Mouse (Mus musculus) kidney, postnatal 14 days (tissue): ENCODE results near the gene Glb1l.

Source experiments
- DNase-seq: peaks from one replicate; pipeline ENCODE4 v3.0.0; 2022; ENCODE audit warnings: mixed read lengths

The Glb1l gene

DNA sequence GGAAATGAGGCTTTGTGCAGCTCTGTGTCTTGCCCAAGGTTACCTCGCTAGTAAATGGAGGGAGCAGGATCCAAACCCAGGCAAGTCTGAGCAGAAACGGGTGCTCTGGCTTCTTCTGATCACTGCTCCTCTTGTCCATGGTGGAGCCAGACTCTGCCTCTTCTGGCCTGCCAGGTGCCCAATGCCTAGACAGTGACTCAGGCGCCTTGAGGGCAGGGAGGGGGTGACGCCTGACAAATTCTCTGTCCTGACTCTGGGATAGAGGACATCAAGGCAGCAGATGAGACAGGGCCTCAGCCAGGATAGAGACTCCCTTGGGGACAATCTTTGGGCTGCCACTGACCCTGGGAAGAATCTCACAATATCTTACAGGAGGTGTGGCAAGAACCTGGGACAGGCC is 20.6 kb upstream of the Glb1l start:
- DNase-seq: no peak

DNA sequence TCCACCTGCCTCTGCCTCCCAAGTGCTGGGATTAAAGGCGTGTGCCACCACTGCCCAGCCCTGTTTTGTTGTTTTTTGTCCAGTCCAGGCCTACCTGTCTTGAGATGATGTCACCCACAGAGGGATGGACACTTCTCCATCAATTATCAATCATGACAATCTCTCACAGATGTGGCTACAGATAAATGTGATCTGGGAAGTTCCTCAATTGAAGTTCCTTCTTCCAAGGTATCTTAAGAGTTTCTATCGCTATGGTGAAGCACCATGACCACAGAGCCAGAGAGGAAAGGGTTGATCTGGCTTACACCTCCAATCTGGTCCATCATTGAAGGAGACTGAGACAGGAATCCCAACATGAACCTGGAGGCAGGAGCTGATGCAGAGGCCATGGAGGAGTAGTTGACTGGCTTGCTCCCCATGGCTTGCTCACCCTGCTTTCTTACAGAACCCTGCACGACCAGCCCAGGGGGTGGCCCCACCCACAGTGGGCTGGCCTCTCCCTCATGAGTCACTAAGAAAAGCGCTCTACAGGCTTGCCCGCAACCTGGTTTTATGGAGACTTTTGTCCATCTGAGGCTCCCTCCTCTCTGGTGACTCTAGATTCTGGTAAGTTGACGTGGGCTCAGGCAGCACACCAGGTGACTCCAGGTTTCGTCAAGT is 19.9 kb upstream of the Glb1l start:
- DNase-seq: no peak

DNA sequence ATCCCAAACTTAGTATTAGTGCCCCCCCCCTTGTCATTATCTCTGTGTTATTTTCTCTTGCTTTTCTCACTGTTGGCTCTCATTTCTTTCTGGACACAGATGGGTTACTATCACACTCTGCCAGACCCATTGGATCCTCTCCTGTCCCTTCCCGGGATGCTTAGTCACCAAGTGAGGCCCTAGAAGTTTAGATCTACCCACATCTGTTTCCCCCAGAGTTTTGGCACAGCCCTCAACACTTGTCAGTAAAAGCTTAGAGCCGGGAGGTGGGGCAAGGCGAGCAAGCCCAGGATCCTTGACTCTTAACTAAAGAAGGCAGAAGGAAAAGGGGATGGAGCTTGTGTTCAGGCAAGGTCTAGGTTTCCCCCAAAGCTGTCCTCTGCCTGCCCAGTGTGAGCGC is 18.5 kb upstream of the Glb1l start:
- DNase-seq: no peak

DNA sequence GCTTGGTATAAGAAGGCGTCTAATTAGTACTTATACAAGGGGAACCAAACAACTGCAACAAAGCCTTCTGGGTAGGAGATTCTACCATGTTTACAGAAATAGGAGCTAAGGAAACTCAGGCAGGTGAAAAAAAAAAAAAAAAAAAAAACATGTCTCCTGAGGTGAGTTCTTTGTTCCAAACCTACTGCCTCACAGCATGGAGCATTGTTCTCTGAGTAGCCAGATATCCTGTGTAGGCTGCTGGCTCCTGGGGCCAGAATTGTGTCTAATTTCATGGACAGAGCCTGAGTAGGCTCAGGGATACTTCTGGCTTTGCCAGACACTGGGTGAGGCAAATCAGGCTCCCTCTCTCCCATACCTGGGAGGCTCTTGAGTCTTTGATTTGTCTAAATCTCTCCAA is 17.0 kb upstream of the Glb1l start:
- DNase-seq: no peak

DNA sequence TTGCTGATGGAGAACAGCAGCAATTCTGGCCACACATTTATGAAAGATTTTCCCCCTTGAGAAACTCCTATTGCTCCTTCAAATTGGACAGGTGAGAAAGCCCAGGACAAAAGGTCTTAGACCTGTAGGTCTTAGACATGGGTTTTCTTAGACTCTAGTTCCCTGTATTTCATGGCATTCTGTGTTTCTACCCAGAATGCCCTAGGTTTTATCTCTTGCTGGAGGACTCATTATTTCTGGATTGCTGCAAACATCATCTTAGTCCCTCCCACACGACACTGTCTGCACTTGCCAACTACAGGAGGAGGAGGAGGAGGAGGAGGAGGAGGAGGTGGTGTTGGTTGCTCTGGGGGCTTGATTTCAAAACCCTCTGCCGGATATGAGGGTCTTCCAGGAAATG is 15.5 kb upstream of the Glb1l start:
- no peak for DNase-seq

DNA sequence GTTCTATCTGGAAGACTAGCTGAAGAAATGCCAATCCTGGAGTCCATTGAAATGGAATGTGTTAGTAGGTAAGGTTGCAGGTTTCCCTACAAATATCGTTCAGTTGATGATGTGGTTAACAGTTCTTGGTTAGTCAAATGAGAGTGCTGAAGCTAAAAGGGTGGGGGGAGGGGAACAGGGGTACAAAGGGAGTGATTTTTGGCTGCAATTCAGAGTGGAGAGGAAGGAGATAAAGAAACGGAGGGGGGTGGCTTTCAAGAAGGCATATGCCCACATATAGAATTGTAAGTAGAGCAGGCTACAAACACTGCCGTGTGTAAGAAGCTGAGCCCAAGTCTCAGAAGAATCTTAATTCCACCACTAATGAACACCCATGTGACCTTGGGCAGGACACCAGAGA is 14.9 kb upstream of the Glb1l start:
- no peak for DNase-seq

DNA sequence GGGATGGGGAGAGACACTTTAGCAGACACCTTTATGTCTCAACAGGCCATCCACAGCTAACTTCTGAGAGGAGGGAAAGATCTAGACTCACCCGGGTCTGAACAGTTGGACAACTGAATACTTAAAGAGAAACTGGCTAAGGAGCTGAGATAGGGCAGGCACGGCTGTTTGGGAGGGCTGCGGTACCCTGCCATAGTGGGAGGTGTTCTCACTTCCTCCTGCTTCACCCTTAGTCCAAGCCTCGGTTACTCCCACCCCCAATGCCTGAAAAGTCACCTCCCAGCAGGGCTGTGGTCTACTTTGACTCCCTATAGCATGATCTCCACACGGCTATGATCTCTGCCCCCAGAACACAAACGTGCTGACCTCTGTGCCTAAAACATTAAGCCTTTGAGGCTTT is 12.9 kb upstream of the Glb1l start:
- no peak for DNase-seq

DNA sequence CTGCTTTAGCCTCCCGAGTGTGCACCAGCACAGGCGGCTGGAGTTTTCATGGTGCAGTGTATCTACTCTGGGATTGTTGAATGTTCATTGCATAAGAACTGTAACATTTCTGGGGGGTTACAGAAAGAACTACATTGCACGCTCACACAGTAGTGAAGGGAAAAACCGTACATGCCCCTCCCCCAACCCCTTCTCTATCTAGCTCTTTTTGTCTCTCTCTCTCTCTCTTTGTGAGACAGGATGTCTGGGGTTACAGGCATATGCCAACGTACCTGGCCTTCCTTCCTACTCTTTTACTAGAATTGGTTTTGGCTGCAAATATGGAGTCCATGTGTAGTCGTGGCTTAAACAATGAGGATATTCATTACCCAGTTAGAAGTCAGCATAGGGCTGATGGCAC is 12.3 kb upstream of the Glb1l start:
- no peak for DNase-seq

DNA sequence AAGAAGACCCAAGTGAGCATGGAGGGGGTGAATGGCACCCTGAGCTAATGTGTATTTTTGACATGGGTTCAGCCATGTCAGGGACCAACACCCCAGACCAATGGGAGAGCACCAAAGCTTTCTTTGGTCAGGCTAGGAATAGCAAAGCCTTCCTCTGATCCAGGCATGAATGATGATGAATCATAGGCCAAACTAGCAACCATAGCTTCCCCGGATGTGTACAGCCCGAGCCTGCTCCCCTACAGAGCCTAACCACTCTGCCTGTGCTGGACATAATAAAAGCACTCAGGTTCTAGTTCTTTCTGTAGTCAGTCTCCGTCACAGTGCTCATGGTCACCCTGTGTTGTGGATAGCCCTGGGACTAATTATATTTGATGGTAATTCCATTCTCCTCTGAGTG is 10.9 kb upstream of the Glb1l start:
- no peak for DNase-seq

DNA sequence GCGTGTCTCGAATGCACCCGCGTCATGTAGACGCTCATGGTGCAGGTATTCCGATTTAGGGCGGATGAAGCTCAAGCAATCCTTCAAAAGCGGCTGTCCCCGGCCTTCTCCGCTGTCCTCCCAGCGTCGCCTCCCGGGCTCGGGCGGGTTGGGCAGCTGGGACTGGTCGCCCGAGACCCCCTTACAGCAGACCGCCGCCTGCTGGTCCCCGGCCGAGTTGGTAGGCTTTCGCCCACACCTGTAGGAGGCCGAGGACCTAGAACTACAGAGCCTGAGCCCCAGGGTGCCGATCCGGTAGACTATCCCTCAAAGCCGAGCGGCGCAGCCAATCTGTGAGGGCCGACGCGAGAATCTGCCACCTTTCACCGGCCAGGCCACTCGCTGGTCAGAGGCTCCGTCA is 8.9 kb upstream of the Glb1l start, which contains the start of gene Tuba4a:
TSS of gene Tuba4a (minus strand) at position 335 of the 400 bp plus-strand sequence.
- DNase-seq: no peak

DNA sequence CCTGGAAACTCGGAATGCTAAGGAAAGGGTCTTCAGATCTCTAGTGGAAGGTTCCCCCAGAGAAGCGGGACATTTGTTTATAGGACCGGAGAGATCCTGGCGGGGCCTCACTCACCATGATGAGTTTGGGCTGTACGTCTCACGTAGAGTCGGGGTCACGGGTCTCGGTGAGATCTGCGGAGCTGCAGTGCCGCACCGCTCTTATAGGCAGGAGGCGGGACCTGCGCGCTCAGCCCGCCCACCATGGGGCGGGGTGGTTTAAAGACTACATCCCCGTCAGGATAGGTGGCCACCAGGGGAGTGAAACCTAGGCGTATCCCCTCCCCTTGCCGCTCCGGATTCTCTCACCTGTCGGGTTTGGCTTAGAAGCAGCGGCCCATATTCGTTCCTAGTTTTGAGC is 8.5 kb upstream of the Glb1l start:
- peak; percentile 95 for DNase-seq

DNA sequence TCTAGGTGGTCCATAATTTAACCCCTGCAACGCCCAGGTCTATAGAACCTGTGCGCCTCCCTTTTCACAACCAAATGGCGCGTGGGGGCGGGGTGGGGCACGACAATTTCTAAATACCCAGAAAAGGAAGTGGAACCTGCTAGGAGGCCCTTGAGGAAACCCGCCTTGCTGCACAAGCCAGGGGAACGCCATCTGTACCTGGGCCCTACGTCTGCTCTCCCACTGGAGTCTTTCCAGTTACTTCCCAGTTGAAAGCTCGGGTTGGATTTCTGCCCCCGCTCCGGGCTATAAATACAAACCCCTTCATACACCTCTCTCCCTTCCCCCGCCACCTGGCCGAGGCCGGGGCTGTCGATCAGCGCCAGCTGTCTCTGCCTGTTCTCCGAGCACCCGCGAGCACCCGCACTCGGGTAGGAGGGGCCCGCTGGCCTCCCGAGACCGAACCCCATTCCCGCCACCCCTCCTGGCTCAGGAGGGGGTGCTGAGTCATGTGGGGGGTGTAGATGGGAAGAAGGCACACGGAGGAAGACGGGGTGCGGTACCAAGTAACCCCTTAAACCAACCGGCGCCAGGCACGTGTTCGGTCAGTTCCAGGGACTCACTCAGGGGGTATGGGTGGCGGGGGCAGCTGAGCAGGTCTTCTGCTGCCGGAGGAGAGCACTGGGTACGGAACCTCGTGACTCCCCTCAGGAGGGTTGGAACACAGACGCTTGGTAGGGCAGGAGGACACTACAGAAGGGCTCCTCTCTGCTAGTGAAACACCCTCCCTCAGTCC is 7.8 kb upstream of the Glb1l start:
- DNase-seq: peak; percentile 46

DNA sequence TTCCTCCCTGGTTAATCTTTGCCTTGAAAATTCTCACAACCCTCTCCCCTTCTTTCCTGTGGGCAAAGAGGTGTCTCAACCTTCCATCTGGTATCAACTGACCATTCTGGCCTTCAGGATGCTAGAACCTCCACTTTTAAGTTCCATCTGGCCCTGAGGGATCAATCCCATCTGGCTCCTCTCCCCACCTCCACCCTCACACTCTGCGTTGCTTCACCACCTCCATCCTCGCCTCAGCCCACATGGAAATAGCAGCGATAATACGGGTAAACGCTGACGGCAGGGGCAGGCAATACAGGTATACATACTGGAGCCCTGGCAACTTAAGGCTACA is 7.2 kb upstream of the Glb1l start:
- DNase-seq: no peak

DNA sequence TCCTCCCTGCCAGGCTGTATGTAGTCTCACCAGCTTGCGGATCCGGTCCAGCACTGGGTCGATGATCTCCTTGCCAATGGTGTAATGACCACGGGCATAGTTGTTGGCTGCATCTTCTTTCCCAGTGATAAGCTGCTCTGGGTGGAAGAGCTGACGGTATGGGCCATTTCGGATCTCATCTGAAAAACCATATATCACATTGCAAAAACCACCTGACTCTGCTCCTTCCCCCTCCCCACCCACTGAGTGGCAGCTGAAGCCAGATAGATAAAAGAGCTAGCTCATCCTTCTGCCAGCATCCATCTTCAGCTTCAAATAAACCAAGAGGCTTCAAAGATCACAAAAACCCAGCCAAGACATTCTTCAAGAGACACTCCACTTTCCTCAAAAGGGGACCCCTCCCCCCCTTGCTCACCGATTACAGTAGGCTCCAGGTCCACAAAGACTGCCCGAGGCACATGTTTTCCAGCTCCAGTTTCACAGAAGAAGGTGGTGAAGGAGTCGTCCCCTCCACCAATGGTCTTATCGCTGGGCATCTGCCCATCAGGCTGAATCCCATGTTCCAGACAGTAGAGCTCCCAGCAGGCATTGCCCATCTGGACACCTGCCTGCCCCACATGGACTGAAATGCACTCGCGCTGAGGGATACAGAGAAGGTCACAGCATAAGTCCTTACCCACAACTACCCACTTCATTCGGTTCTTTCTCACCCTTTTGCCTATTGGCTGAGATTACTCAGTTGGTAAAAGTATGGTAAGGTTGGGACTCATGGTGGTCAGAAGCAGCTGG is 6.4 kb upstream of the Glb1l start:
- peak; percentile 29 for DNase-seq

DNA sequence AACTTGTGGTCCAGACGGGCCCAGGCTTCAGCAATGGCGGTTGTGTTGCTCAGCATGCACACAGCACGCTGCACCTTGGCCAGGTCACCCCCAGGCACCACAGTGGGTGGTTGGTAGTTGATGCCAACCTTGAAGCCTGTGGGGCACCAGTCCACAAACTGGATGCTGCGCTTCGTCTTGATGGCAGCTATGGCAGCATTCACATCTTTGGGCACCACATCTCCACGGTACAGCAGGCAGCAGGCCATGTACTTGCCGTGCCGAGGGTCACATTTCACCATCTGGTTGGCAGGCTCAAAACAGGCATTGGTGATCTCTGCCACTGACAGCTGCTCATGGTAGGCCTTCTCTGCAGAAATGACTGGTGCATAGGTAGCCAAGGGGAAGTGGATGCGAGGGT is 5.2 kb upstream of the Glb1l start:
- DNase-seq: no peak

DNA sequence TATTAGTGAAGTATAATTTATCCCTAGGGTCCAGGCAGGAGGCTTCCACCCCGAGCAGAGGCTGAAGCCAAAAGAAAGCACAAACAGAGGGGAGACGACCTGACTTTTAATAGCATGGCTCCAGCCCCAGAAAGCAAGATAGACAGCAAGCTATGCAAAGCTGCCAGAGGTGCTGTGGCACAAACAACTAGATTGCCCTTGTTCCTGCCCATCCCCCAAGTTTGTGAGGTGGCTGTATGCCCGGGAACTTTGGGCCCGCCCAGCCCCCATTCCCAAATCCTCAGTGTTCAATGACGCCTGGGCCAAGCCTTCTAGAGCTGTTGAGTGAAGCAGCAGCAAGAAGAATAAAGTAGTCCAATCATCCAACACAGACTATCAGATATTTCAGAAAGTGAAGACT is 4.3 kb upstream of the Glb1l start:
- peak; percentile 78 for DNase-seq

DNA sequence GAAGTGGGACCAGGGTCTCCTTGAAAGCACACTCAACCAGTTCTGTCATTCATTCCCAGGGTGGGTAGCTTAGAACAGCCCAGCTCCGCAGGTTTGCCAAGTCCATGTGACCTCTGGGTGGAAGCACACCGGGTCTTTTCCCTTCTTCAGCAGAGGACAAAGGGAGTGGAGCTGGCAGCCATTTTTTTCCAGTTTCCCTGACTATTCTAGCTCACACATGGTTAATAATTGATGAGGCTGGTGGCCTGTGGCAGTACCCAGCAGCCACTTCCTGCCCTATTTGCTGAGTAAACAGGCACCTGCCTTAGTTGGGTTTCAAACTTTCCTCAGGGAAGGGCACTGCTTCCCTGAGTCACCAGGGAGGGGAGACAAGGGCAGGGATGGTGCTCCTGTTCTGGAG is 3.8 kb upstream of the Glb1l start:
- DNase-seq: peak; percentile 92

DNA sequence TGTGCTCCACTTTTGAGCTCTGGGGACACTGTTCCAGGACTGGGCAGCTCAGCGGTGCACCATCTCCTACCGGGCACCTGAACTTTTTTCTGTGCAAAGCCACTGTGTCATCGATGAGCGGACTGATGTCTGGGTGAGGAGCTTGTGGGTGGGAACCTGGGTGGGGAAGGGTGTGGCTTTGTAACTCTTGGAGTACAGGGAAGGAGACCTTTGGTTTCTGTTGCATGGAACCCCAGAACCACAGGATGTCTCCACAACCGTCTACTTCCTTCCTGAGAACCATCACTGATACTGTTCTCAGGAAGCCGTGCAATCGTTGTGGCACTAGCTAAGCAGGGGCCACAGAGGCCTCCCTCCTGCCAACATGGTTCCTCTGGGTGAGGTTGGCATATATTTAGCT is 2.5 kb upstream of the Glb1l start:
- no peak for DNase-seq

DNA sequence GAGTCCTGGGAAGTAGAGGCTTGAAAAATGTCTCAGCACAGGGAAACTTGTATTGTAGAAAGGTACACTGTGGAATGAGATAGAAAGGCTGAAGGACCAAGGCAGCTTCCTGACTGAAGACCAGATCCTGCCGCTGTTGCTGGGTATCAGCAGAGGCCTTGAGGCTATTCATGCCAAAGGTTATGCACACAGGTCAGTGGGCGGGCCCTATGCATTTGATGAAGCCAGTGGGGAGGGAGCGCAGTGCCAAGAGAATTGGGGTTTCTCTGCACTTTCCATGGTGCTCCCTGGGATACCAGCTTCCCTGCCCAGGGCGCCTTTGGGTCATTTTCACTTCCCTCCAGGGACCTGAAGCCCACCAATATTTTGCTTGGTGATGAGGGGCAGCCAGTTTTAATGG is 1.9 kb upstream of the Glb1l start:
- no peak for DNase-seq

DNA sequence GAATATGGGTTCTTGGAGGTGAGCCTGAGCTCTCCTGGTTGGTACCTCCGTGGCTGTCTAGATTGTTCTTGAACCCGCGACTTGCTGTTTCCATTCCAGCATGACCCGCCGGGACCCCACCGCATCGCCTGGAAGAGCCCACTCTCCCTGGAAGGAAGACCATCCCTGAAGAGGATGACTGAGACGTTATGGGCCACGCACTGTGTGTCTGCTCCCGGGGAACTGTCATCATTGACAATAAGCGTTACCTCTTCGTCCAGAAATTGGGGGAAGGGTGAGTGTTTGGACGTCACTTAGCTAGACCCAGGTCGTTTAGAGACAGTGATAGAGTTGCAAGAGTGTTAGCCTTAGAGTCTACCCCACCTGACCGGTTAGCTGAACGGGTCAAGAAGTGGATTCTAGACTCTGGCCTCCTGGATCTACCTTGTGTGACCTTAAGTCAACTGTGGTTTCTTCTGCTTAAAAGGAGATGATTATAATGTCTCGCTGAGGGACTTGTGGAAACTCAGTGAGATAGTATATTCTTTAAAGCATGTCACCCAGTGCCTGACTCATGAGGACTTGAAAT is 612 bp upstream of the Glb1l start:
- DNase-seq: no peak

DNA sequence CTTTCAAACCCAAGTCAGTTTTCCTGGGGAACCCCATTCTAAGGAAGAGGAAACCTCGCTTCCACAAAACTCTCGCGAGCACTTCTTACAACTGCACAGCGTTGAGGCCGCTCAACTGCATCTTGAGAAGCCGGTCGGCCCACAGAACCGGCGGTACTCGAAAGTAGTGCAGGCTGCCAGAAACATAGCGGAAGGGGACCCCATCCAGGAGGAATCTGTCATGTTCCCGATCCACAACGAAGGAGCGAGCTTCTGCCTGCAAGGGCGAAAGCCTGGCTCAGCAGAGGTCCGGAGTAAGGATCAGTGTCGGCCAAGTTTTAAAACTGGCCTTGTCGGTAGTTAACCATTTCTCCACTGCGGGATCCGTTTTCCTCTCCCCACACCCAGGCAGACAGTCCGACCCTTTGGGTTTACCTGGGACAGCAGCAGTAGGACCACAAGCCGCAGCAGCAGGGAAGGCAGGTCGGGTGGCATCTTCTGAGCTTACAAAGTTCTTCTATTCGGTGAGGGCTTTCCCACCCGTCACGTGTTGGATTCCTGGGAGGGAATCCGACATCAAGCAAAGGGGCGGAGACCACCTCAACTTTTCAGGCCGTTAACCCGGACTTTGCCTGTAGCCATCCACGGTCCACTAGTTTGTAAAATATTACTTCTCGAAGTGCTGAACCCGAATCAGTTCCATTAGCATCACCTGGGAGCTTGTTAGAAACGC is 1.5 kb downstream of the Glb1l start:
- DNase-seq: peak; percentile 88

DNA sequence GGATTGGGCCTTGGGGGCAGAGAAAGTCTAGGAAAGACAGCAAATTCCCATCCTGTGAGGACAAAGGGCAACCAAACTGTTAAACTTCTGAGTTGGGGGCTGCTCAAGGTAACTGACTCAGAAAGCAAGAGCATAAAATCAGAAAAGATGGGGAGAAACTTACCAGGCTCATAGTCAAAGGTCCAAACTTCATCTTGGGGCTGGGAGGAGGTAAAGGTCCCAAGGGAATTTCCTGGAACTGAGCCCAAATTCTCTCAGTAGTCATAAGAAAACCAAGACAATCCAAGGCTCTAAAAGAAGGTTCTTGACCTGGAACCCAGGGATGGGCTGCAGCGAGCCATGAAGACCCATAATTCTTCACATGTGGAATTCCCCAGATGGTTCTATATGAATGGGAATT is 9.4 kb downstream of the Glb1l start:
- DNase-seq: peak; percentile 56

DNA sequence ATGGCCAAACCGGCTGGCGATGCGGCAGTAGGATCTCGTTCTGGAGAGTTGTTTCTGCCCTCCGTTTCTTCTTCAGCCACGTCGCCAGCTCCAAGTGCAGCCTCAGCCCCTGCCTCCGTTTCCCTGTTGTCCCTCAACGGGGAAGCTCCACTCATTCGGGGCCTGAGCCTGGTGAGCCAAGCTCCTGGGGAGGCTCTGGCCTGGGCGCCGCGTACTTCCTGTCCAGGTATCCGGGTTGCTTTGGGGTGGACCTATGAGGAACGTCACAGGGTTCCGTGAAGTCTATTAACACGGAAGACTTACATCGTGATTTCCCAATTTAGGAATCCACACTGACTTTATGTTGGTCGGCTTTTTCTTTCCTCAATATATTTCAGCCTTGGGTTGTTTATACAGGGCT is 18.2 kb downstream of the Glb1l start:
- peak; percentile 70 for DNase-seq
